28 mouse cellular contexts compared by ENCODE assay signal in the genomic region with DNA sequence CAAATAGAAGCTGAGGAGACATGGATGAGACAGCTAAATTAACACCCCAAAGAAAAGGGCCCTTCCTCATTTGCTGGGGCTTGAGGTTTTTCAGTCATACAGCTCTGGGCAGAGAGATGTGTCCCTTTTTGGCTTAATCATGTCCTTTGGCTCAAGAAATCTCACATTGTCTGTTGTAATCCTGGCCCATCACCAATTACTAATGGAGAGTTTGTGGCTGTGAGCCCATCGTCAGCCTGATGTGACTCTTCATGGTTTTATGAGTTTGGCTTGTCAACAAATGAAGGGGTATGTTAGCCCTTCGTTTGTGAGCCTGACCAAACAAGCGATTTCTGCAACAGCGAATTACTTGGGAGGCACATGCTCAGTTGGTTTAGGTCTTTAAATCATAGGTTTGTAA. TPM values are rescaled to one million over a fixed set of nuclear protein-coding genes. Genes with fewer than 3 reads are reported as not detected.
A peak's percentile ranks its signal among the peaks of the same experiment; 100 is the strongest.
DNase-seq lines count a peak whose midpoint lies in the region; ATAC-seq and TF ChIP-seq lines count a peak whose summit lies in the region.
"Had no signal": no experiment of that assay in that cellular context is flagged by ENCODE, and none has a peak within 500 bp of the region (broad histone marks: within the 10 kb centered on the region; RNA-seq: fewer than 3 reads in every experiment).

No protein-coding gene starts in this region.

- no peak overlapping the region for H3K4me2 ChIP-seq in hindbrain, postnatal 0 days (ENCODE audit: low read depth, low read length)
- H3K4me2 ChIP-seq in hindbrain, embryonic 14.5 days (replicated peaks): no peak overlapping the region
- H3K4me2 ChIP-seq in lung, embryonic 14.5 days: no peak overlapping the region
- H3K4me2 ChIP-seq: embryonic facial prominence, embryonic 12.5 days; forebrain, embryonic 15.5 days; heart, embryonic 15.5 days; hindbrain, embryonic 15.5 days; intestine, embryonic 15.5 days; limb, embryonic 12.5 days; liver, embryonic 11.5 days; neural tube, embryonic 12.5 days had no signal

- no peak overlapping the region for H3K4me3 ChIP-seq in hindbrain, postnatal 0 days (ENCODE audit: low read length)
- no peak overlapping the region for H3K4me3 ChIP-seq in hindbrain, embryonic 14.5 days (replicated peaks; ENCODE audit: low read length)
- H3K4me3 ChIP-seq in lung, embryonic 14.5 days (ENCODE audit: low read depth, low read length): no peak overlapping the region
- H3K4me3 ChIP-seq: embryonic facial prominence, embryonic 12.5 days; forebrain, embryonic 15.5 days; heart, embryonic 15.5 days; hindbrain, embryonic 15.5 days; intestine, embryonic 15.5 days; layer of hippocampus, adult 2 months; limb, embryonic 12.5 days; megakaryocyte, embryonic 14.5 days; neural tube, embryonic 12.5 days had no signal

- ATAC-seq in hindbrain, postnatal 0 days: no peak
- no peak for ATAC-seq in hindbrain, embryonic 14.5 days (ENCODE audit: low FRiP score)
- no peak for ATAC-seq in lung, embryonic 14.5 days (ENCODE audit: insufficient read depth)
- ATAC-seq: forebrain, embryonic 15.5 days; intestine, embryonic 15.5 days; liver, postnatal 0 days had no signal

- WGBS in hindbrain, postnatal 0 days: 59% methylated on average over 4 of the region's 4 CpGs
- 75% methylated on average over 4 of the region's 4 CpGs for WGBS in hindbrain, embryonic 14.5 days
- 67% methylated on average over 4 of the region's 4 CpGs for WGBS in lung, embryonic 14.5 days

- H3K9me3 ChIP-seq in hindbrain, postnatal 0 days (ENCODE audit: low read length): no peaks in the 10 kb centered on the region
- H3K9me3 ChIP-seq in hindbrain, embryonic 14.5 days (ENCODE audit: control insufficient read depth, low read length): no peaks in the 10 kb centered on the region
- no peaks in the 10 kb centered on the region for H3K9me3 ChIP-seq in lung, embryonic 14.5 days (ENCODE audit: low read depth, low read length)
- H3K9me3 ChIP-seq: embryonic facial prominence, embryonic 12.5 days; heart, embryonic 15.5 days; hindbrain, embryonic 15.5 days; intestine, embryonic 15.5 days had no signal

- TF ChIP-seq CTCF in hindbrain, postnatal 0 days (IDR thresholded peaks at IDR 0.05; ENCODE audit: low read depth): no peak
- TF ChIP-seq CTCF in lung, embryonic 14.5 days (IDR thresholded peaks at IDR 0.05; ENCODE audit: low read depth): no peak

- H3K27ac ChIP-seq in hindbrain, postnatal 0 days: no peak overlapping the region
- H3K27ac ChIP-seq in hindbrain, embryonic 14.5 days: no peak overlapping the region
- no peak overlapping the region for H3K27ac ChIP-seq in lung, embryonic 14.5 days (ENCODE audit: low read depth)
- H3K27ac ChIP-seq: embryonic facial prominence, embryonic 12.5 days; forebrain, embryonic 15.5 days; heart, embryonic 15.5 days; hindbrain, embryonic 15.5 days; intestine, embryonic 15.5 days; layer of hippocampus, adult 2 months; limb, embryonic 12.5 days; neural tube, embryonic 12.5 days had no signal

- no peaks in the 10 kb centered on the region for H3K36me3 ChIP-seq in hindbrain, postnatal 0 days (ENCODE audit: insufficient read depth, low read length)
- H3K36me3 ChIP-seq in hindbrain, embryonic 14.5 days (replicated peaks; ENCODE audit: control insufficient read depth, insufficient read depth): no peaks in the 10 kb centered on the region
- H3K36me3 ChIP-seq in lung, embryonic 14.5 days (ENCODE audit: insufficient read depth): no peaks in the 10 kb centered on the region
- H3K36me3 ChIP-seq: embryonic facial prominence, embryonic 12.5 days; forebrain, embryonic 15.5 days; heart, embryonic 15.5 days; hindbrain, embryonic 15.5 days; intestine, embryonic 15.5 days; limb, embryonic 12.5 days; neural tube, embryonic 12.5 days had no signal

- H3K27me3 ChIP-seq in hindbrain, postnatal 0 days (ENCODE audit: insufficient read depth, low read length): no peaks in the 10 kb centered on the region
- H3K27me3 ChIP-seq in hindbrain, embryonic 14.5 days (ENCODE audit: control insufficient read depth, insufficient read depth, low read length): no peaks in the 10 kb centered on the region
- H3K27me3 ChIP-seq in lung, embryonic 14.5 days (ENCODE audit: insufficient read depth, low read length): no peaks in the 10 kb centered on the region
- H3K27me3 ChIP-seq: embryonic facial prominence, embryonic 12.5 days; forebrain, embryonic 15.5 days; heart, embryonic 15.5 days; hindbrain, embryonic 15.5 days; intestine, embryonic 15.5 days; limb, embryonic 12.5 days; megakaryocyte, embryonic 14.5 days; neural tube, embryonic 12.5 days had no signal

- no peaks in the 10 kb centered on the region for H3K4me1 ChIP-seq in hindbrain, postnatal 0 days (ENCODE audit: insufficient read depth, low read length)
- H3K4me1 ChIP-seq in hindbrain, embryonic 14.5 days (replicated peaks; ENCODE audit: control insufficient read depth, insufficient read depth, low read length): no peaks in the 10 kb centered on the region
- no peaks in the 10 kb centered on the region for H3K4me1 ChIP-seq in lung, embryonic 14.5 days (ENCODE audit: insufficient read depth)
- H3K4me1 ChIP-seq: forebrain, embryonic 15.5 days; heart, embryonic 15.5 days; hindbrain, embryonic 15.5 days; intestine, embryonic 15.5 days; limb, embryonic 12.5 days; megakaryocyte, embryonic 14.5 days; neural tube, embryonic 12.5 days had no signal

- DNase-seq in cerebellum, postnatal 14 days: peak; percentile 51
- no peak for DNase-seq in cerebellum, adult 11-12 months
- peak; percentile 59 for DNase-seq in hindbrain, postnatal 0 days (ENCODE audit: low spot score)
- no peak for DNase-seq in hindbrain, embryonic 14.5 days (ENCODE audit: low spot score)
- DNase-seq in lung, embryonic 14.5 days: peak; percentile 14
- no peak for DNase-seq in lung, adult 18-20 months
- peak; percentile 4 for DNase-seq in skeletal muscle tissue, adult 2 months (ENCODE audit: low read depth, low spot score)
- DNase-seq: adrenal gland, postnatal 14 days; cerebellum, adult 9-11 months; gastrocnemius, postnatal 25 days; heart, postnatal 4 days; kidney, adult 9 months; liver, postnatal 0 days; lung, postnatal 36 days; midbrain, embryonic 14.5 days; right cerebral cortex, adult 18-20 months; thymus, adult 18-20 months; thymus, postnatal 36 days had no signal

- H3K9ac ChIP-seq in hindbrain, postnatal 0 days (replicated peaks; ENCODE audit: low read length): no peak overlapping the region
- H3K9ac ChIP-seq in hindbrain, embryonic 14.5 days: no peak overlapping the region
- no peak overlapping the region for H3K9ac ChIP-seq in lung, embryonic 14.5 days
- H3K9ac ChIP-seq: embryonic facial prominence, embryonic 12.5 days; forebrain, embryonic 15.5 days; heart, embryonic 15.5 days; hindbrain, embryonic 15.5 days; intestine, embryonic 15.5 days; limb, embryonic 12.5 days; liver, postnatal 0 days; neural tube, embryonic 12.5 days had no signal

RNA-seq across cellular contexts. Expression of gene Epb41l3, which starts 34.0 kb away (rescaled TPM):
- total RNA-seq in hindbrain, postnatal 0 days (2014; rRNA removed): 105 and 110 TPM in 2 replicates
- 103 and 107 TPM in 2 replicates for polyA plus RNA-seq in hindbrain, postnatal 0 days (2015; fragmentation: Nextera tagmentation; extraction: Ambion mirVana)
- polyA plus RNA-seq in hindbrain, embryonic 14.5 days (2014; fragmentation: Nextera tagmentation; extraction: Ambion mirVana): 108 and 119 TPM in 2 replicates
- 62.0 and 64.0 TPM in 2 replicates for polyA plus RNA-seq in lung, embryonic 14.5 days (2014; fragmentation: Nextera tagmentation; extraction: Ambion mirVana)

Comparison
In these comparisons a context has a peak if more than half of its experiments do, and no peak if none do; other contexts are left out.
1. DNase-seq: peak in cerebellum, postnatal 14 days (2 of 2), hindbrain, postnatal 0 days (single experiment), lung, embryonic 14.5 days (single experiment) and skeletal muscle tissue, adult 2 months (single experiment); none in cerebellum, adult 11-12 months (single experiment), hindbrain, embryonic 14.5 days (single experiment) and lung, adult 18-20 months (0 of 2).